Mouse (Mus musculus) embryonic facial prominence, embryonic 13.5 days (tissue): ENCODE measurements around the gene Idh1. TPM values are rescaled to one million over a fixed set of nuclear protein-coding genes. Genes with fewer than 3 reads are reported as not detected.

ENCODE experiments used
- ATAC-seq: fragments of 200-750 bp; cut with Nextera tagmentation; 2 replicates; pipeline ENCODE4 v1.8.0; 2017; ENCODE audit warnings: low read depth; ENCODE audit not compliant: insufficient number of reproducible peaks, insufficient read depth, low FRiP score, low TSS enrichment
- H3K27ac ChIP-seq: fragments of 300-500 bp; sonication (generic); 2 replicates; pipeline ENCODE4 v1.5.1; 2015; ENCODE audit warnings: moderate library complexity, mild to moderate bottlenecking, inconsistent platforms
- H3K27me3 ChIP-seq: fragments of 300-500 bp; sonication (generic); 2 replicates; pipeline ENCODE4 v1.6.1; 2015; ENCODE audit warnings: mild to moderate bottlenecking, inconsistent platforms
- H3K36me3 ChIP-seq: fragments of 300-500 bp; sonication (generic); 2 replicates; pipeline ENCODE4 v1.6.1; 2015; ENCODE audit warnings: mild to moderate bottlenecking, inconsistent platforms
- H3K4me1 ChIP-seq: fragments of 300-500 bp; sonication (generic); 2 replicates; pipeline ENCODE4 v1.6.1; 2015; ENCODE audit warnings: inconsistent platforms
- H3K4me2 ChIP-seq: fragments of 300-500 bp; sonication (generic); 2 replicates; pipeline ENCODE4 v1.6.1; 2015; ENCODE audit warnings: moderate library complexity, mild to moderate bottlenecking, inconsistent platforms
- H3K4me3 ChIP-seq: fragments of 300-500 bp; sonication (generic); 2 replicates; pipeline ENCODE4 v1.5.1; 2015; ENCODE audit warnings: mild to moderate bottlenecking, inconsistent platforms
- H3K9ac ChIP-seq: fragments of 300-500 bp; sonication (generic); 2 replicates; pipeline ENCODE4 v1.6.1; 2015; ENCODE audit warnings: mild to moderate bottlenecking, inconsistent platforms
- H3K9me3 ChIP-seq: fragments of 300-500 bp; sonication (generic); 2 replicates; pipeline ENCODE4 v1.6.1; 2016; ENCODE audit warnings: inconsistent platforms
- WGBS: fragments of 180-500 bp; shearing (Covaris S2); methylation state at CpG from one replicate; pipeline ENCODE4 v1.1.7; 2015; ENCODE audit warnings: mixed read lengths; 5-methylcytosine and 5-hydroxymethylcytosine counted together
- polyA plus RNA-seq: library from polyadenylated mRNA; unstranded; fragments of >200 nt; fragmentation: Nextera tagmentation; extraction: Ambion mirVana; gene quantifications from 2 replicates; pipeline ENCODE4 v1.2.1, GENCODE M21; 2015

The Idh1 gene
- polyA plus RNA-seq, 1 experiment from 2014 or later = 148 TPM

GRCm38 (mm10) chr1:65176171-65176570 lies 10.1 kb downstream of the Idh1 start:
- no peak overlapping the region for H3K9ac ChIP-seq
- no peak overlapping the region for H3K27ac ChIP-seq
- H3K36me3 ChIP-seq = peaks cover 31% of the 10 kb centered on the region
- no peak overlapping the region for H3K4me3 ChIP-seq
- peak overlapping the region; percentile 11; the same call in 1 of the 2 replicates for H3K4me2 ChIP-seq
- no peak for ATAC-seq
- H3K9me3 ChIP-seq = no peaks in the 10 kb centered on the region
- 76% methylated on average over 4 of the region's 4 CpGs for WGBS
- H3K27me3 ChIP-seq = no peaks in the 10 kb centered on the region
- H3K4me1 ChIP-seq = peaks cover 21% of the 10 kb centered on the region

GRCm38 (mm10) chr1:65173716-65174115 lies 12.6 kb downstream of the Idh1 start:
- Histone ChIP-seq H3K4me2 (no peak overlapping the region), H3K4me3 (no peak overlapping the region), H3K9me3 (no peaks in the 10 kb centered on the region), H3K4me1 (peaks cover 21% of the 10 kb centered on the region), H3K36me3 (peaks cover 54% of the 10 kb centered on the region), H3K27ac (no peak overlapping the region), H3K27me3 (no peaks in the 10 kb centered on the region), H3K9ac (no peak overlapping the region)
- no peak for ATAC-seq
- 86% methylated on average over 2 of the region's 2 CpGs for WGBS

DNA sequence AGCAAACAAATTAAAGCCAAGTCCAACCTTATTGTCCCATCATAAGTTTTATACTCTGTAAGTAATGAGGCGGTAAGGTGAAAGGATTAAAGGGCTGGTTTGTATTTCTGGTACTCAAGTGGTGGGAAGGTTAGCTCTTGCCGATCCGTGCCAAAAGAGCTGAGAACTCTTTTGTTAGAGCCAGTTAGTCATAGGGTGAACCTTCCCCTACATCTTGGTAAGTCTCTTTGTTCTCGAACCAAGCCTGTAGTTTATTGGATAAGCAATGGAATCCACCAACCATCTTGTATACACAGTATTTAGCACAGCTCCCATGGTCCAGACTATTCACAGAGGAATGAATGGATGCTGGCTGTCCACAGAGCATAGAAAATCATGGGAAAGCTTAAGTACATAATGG lies 14.7 kb downstream of the Idh1 start:
- ATAC-seq = no peak
- H3K27me3 ChIP-seq = no peaks in the 10 kb centered on the region
- H3K4me3 ChIP-seq = no peak overlapping the region
- peaks cover 76% of the 10 kb centered on the region for H3K36me3 ChIP-seq
- H3K9me3 ChIP-seq = no peaks in the 10 kb centered on the region
- H3K9ac ChIP-seq = no peak overlapping the region
- no peak overlapping the region for H3K27ac ChIP-seq
- 83% methylated on average over 4 of the region's 4 CpGs for WGBS
- H3K4me1 ChIP-seq = peaks cover 11% of the 10 kb centered on the region
- H3K4me2 ChIP-seq = no peak overlapping the region

- peaks cover 92% of the 10 kb centered on the region for H3K36me3 ChIP-seq
These were observed 16.4 kb downstream of the Idh1 start for GRCm38 (mm10) chr1:65169947-65170346.

DNA sequence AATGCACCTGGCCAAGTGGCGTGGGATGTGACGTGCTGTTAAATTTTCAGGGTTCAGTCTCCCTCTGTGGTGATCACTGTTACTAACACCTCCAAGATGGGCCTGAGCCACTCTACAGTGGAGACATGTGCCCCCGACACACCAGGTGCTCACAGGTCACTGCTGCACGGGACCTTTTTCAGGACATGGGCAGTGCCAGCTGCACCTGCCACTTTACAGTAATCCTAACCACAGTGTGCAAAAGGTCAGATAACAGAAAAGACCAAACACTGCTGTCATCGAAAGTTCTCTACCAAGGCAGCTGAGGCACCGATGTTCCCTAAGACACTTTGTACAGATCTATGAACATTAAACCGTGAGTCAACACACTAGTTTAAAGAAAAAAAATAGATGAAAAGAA lies 16.8 kb downstream of the Idh1 start:
- Histone ChIP-seq H3K9ac (no peak overlapping the region), H3K27ac (no peak overlapping the region), H3K36me3 (peaks cover 93% of the 10 kb centered on the region), H3K4me3 (no peak overlapping the region), H3K9me3 (no peaks in the 10 kb centered on the region), H3K4me2 (no peak overlapping the region), H3K4me1 (no peaks in the 10 kb centered on the region), H3K27me3 (no peaks in the 10 kb centered on the region)
- WGBS = 91% methylated on average over 7 of the region's 7 CpGs
- ATAC-seq = no peak

More at GRCm38 (mm10) chr1:65169947-65170346, 16.4 kb downstream of the Idh1 start:
- no peaks in the 10 kb centered on the region for H3K4me1 ChIP-seq
- H3K9me3 ChIP-seq = no peaks in the 10 kb centered on the region
- no peak overlapping the region for H3K4me3 ChIP-seq
- H3K9ac ChIP-seq = no peak overlapping the region
- no peak overlapping the region for H3K27ac ChIP-seq
- no peak overlapping the region for H3K4me2 ChIP-seq
- no peaks in the 10 kb centered on the region for H3K27me3 ChIP-seq
- no peak for ATAC-seq
- 90% methylated on average over 5 of the region's 5 CpGs for WGBS

GRCm38 (mm10) chr1:65167496-65167895 lies 18.8 kb downstream of the Idh1 start:
- H3K4me2 ChIP-seq = no peak overlapping the region
- no peak overlapping the region for H3K9ac ChIP-seq
- no peak overlapping the region for H3K27ac ChIP-seq
- no peaks in the 10 kb centered on the region for H3K9me3 ChIP-seq
- H3K4me1 ChIP-seq = no peaks in the 10 kb centered on the region
- 82% methylated on average over 1 of the region's 1 CpGs for WGBS
- no peaks in the 10 kb centered on the region for H3K27me3 ChIP-seq
- peaks cover 95% of the 10 kb centered on the region for H3K36me3 ChIP-seq
- ATAC-seq = no peak
- H3K4me3 ChIP-seq = no peak overlapping the region

- ATAC-seq = no peak
- Histone ChIP-seq H3K4me3 (no peak overlapping the region), H3K36me3 (peaks cover 94% of the 10 kb centered on the region), H3K9ac (no peak overlapping the region), H3K4me1 (no peaks in the 10 kb centered on the region), H3K9me3 (no peaks in the 10 kb centered on the region), H3K27me3 (no peaks in the 10 kb centered on the region), H3K4me2 (no peak overlapping the region), H3K27ac (no peak overlapping the region)
- WGBS = 98% methylated on average over 1 of the region's 1 CpGs
These were observed 24.1 kb downstream of the Idh1 start for GRCm38 (mm10) chr1:65162210-65162609.

DNA sequence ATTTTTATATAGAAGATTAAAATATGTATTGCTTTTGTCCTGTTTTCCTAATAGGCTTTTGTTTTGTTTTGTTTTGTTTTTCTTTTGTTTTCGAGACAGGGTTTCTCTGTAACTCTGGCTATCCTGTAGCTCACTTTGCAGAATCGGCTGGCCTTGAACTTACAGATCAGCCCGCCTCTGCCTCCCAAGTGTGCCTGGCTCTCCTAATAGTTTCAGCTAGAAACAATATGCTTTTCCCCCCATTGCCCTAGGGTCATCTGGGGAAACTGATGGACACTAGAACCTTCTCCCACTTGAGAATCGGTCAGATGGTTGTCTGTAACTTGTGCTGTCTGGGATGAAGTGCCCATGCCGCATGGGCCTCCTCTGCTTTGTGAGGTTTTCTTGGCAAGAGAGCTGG lies 30.2 kb downstream of the Idh1 start:
- 93% methylated on average over 5 of the region's 5 CpGs for WGBS

GRCm38 (mm10) chr1:65154814-65155213 lies 31.5 kb downstream of the Idh1 start:
- H3K9me3 ChIP-seq = no peaks in the 10 kb centered on the region
- H3K27me3 ChIP-seq = no peaks in the 10 kb centered on the region
- H3K27ac ChIP-seq = no peak overlapping the region
- no peak overlapping the region for H3K9ac ChIP-seq
- no peak for ATAC-seq
- H3K4me1 ChIP-seq = no peaks in the 10 kb centered on the region
- H3K4me2 ChIP-seq = no peak overlapping the region
- H3K36me3 ChIP-seq = peaks cover 25% of the 10 kb centered on the region
- no peak overlapping the region for H3K4me3 ChIP-seq

More for the DNA sequence above, 30.2 kb downstream of the Idh1 start:
- peaks cover 38% of the 10 kb centered on the region for H3K36me3 ChIP-seq
- H3K4me2 ChIP-seq = no peak overlapping the region
- H3K9ac ChIP-seq = no peak overlapping the region
- no peak overlapping the region for H3K4me3 ChIP-seq
- no peak for ATAC-seq
- H3K27me3 ChIP-seq = no peaks in the 10 kb centered on the region
- H3K4me1 ChIP-seq = no peaks in the 10 kb centered on the region
- no peaks in the 10 kb centered on the region for H3K9me3 ChIP-seq
- no peak overlapping the region for H3K27ac ChIP-seq

GRCm38 (mm10) chr1:65147971-65148370 lies 38.3 kb downstream of the Idh1 start:
- no peaks in the 10 kb centered on the region for H3K27me3 ChIP-seq
- H3K9ac ChIP-seq = no peak overlapping the region
- no peaks in the 10 kb centered on the region for H3K4me1 ChIP-seq
- no peaks in the 10 kb centered on the region for H3K9me3 ChIP-seq
- ATAC-seq = no peak
- H3K4me3 ChIP-seq = no peak overlapping the region
- H3K36me3 ChIP-seq = no peaks in the 10 kb centered on the region
- no peak overlapping the region for H3K4me2 ChIP-seq
- 75% methylated on average over 3 of the region's 3 CpGs for WGBS
- H3K27ac ChIP-seq = no peak overlapping the region

- H3K4me1 ChIP-seq = no peaks in the 10 kb centered on the region
- WGBS = 91% methylated on average over 5 of the region's 5 CpGs
- H3K9me3 ChIP-seq = no peaks in the 10 kb centered on the region
- ATAC-seq = no peak
- no peak overlapping the region for H3K4me2 ChIP-seq
- no peak overlapping the region for H3K9ac ChIP-seq
- H3K27ac ChIP-seq = no peak overlapping the region
- H3K27me3 ChIP-seq = no peaks in the 10 kb centered on the region
- no peak overlapping the region for H3K4me3 ChIP-seq
- H3K36me3 ChIP-seq = no peaks in the 10 kb centered on the region
These were observed 39.0 kb downstream of the Idh1 start for GRCm38 (mm10) chr1:65147326-65147725.

GRCm38 (mm10) chr1:65146601-65147000 lies 39.7 kb downstream of the Idh1 start:
- 41% methylated on average over 2 of the region's 2 CpGs for WGBS
- Histone ChIP-seq H3K9ac (no peak overlapping the region), H3K36me3 (no peaks in the 10 kb centered on the region), H3K9me3 (no peaks in the 10 kb centered on the region), H3K27me3 (no peaks in the 10 kb centered on the region), H3K27ac (no peak overlapping the region), H3K4me1 (no peaks in the 10 kb centered on the region), H3K4me2 (no peak overlapping the region), H3K4me3 (no peak overlapping the region)
- no peak for ATAC-seq

DNA sequence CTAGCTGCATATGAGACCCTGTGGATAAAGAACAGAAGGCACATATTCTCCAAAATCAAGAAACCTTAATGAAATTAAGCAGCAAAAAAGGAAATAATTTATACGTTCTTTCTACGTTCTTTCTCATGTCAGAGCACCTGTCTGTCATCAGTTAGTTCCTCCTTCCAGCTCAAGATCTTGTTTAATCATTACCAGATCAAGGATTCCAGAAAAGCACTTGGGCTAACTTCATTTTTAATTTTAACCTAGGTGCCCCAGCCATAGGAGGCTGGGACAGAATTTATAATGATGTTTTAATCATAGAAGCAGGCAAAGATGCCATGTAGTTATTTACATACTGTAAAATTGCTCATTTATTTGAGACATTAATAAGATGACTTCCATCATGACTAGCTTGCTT lies 41.5 kb downstream of the Idh1 start:
- Histone ChIP-seq H3K27ac (no peak overlapping the region), H3K9me3 (no peaks in the 10 kb centered on the region), H3K4me3 (no peak overlapping the region), H3K36me3 (no peaks in the 10 kb centered on the region), H3K4me1 (no peaks in the 10 kb centered on the region), H3K9ac (no peak overlapping the region), H3K4me2 (no peak overlapping the region), H3K27me3 (no peaks in the 10 kb centered on the region)
- 45% methylated on average over 2 of the region's 2 CpGs for WGBS
- ATAC-seq = no peak
